Mouse (Mus musculus) ZHBTc4 (cell line): ENCODE results near the gene Rnf214.
A peak's percentile ranks its signal among the peaks of the same experiment; 100 is the strongest.

ENCODE experiments used
- DNase-seq: peaks from one replicate; pipeline ENCODE4 v3.0.0-alpha.2; 2011; ENCODE audit warnings: low read depth, low spot score

Rnf214 gene

DNA sequence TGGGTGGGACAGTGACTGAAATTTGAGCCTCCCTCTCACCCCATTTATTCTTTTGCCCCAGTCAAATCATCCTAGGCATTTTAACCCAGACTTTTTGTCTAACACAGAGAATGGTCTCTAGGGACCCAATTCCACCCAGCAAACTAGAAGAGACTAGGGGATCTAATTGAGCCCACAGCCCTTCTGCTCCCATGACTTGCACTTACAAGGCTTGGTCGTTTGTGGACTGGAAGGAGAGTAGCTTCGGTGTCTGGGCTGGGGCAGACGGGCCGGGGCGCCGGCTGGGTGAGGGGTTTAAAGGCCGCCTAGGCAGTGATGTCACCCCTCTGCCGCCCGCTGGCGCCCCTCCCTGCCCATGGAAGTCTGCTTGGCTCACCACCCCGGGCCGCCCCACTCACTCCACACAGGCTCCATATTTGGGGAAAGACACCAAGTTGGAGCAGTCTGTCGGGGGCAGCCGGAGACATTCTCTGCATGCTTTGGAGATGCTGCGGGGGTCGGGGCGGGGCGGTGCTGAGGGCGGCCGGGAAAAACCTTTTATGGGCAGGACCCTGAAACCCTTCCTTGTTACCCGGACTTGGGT lies 29.0 kb upstream of the Rnf214 start, which contains the start of gene Tagln:
Gene Tagln, minus strand, starts transcription at position 431 of the 583 bp plus-strand sequence.
- peak; percentile 36 for DNase-seq

DNA sequence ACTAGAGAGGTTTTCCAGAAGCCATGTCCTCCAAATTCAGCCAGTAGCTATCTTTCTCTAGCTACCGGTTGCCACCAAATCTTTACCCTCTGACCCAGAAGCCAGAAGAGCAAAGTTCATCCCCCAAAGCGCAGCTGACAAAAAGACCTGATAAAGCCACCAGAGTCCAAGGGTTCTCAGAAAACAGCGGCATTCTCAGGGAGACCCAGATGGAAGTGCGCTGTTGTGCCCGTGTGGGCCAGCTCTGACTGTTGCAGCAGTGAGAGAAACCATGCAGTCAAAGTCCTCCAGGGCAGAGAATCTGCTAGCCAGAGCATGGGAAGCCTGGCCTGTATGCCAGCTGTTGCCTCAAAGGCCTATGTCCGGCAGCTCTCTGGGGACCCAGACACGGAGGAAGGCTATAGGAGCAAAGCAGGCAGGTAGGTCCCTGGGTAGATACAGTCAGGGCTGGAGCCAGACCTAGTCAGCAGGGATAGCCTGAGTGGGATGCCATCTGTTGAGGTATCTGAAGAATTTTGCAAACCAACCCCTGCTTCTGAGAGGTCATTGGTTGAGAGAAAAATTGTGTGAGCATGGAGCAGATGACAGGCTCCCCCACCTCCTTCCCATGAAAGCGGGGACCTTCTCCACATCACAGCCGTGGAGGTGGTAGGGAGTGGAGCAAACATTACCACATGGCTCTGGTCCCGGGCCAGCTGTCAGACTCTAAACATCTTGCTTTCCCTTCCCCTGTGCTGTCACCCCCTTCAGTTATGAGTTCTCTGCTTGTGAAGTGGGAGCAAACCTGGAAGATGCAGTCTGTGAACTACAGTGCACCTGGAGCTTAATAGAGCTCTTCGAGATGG lies 26.1 kb upstream of the Rnf214 start:
- no peak for DNase-seq

DNA sequence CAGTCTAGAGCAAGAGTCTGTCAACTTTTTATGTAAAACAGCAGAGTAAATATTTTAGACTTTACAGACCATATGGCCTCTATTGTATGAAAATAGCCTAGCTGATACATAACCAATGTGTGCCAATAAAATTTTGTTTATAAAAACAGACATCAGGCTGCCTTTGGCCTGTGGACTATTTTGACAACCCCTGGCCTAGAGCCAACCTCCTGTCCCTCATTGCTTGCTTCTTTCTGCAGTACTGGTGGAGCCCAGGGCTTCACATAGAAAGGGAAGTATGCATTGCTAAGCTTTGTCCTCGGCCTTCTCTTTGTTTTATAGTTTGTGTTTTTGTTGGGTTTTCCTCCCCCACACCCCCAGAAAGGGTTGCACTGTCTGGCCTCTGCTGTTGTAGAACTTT lies 25.2 kb upstream of the Rnf214 start:
- DNase-seq: no peak

DNA sequence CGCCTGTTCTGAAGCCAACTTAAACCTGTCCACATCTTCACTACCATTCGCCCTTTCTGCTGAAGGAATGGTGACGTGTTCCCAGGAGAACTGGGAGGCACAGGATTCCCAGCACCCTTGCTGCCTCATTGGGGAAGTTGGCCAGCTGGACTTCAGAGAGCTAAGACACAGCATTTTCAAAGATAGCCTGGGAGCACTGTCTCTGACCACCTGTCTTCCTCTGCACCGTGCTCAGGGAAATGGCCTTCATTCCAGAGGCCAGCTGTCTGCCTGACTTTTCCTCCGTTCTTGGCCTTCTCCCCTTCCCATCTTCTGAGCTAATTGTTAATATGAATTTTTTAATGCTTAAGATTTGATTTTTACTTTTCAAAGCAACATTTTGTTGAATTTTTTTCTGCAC lies 22.6 kb upstream of the Rnf214 start:
- DNase-seq: no peak

DNA sequence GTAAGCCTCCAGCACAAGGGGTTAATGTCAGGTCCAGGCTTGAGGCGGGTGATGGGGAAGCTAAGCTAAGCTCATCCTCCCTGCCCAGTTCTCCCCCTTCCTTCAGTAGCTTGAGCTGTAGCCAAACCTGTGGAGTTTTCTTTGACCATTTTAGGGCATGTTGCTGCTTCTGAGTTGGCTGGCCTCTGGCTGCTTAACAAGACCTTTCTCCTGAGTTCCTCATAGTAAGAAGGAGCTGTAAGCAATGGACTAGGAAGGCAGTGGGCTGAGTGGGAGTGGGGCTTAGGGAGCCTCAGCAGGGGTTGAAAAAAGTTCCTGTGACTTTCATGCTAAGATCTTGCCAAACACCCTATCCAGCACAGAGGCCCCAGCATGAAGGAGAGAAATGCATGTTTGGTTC lies 13.2 kb upstream of the Rnf214 start:
- no peak for DNase-seq

DNA sequence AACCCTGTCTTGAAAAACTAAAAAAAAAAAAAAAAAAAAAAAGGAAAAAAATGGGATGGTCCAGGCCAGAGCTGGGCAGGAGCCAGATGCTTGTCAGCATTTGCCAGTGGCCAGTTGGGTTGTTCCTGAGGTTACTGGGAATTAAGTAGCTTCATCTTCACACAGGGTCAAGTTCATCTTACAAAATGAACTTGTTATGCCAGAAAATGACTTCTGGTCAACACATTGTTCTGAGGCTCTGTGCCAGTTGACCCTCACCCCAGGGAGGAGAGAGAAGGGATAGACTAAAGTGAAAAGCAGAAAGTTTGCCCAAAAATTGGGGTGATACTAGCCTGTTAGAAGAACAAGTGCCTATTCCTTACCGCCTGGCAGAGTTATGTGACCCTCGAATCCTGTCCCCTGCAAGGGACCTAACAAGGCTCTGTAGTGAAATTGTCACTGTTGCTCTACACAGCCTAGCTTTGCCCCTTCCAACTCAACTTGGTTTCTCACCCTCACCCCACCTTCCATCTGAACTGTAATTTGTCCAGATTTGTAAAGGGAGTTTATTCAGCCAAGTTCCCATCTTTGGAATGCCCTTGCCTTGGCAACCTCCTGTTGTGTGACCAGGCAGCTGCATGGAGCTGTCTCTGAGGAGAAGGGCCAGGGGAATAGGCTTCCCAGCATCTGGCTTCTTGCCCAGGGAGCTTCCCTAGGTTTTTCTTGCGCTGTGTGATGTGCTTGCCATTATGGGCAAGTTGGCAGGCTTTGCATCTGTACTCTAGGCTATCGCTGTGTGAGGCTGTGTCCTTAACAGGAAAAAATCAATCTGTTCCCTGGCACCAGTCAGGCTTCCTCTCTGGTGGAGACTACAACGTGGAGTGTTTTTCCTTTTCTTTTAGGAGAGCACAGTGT lies 10.6 kb upstream of the Rnf214 start:
- DNase-seq: no peak

DNA sequence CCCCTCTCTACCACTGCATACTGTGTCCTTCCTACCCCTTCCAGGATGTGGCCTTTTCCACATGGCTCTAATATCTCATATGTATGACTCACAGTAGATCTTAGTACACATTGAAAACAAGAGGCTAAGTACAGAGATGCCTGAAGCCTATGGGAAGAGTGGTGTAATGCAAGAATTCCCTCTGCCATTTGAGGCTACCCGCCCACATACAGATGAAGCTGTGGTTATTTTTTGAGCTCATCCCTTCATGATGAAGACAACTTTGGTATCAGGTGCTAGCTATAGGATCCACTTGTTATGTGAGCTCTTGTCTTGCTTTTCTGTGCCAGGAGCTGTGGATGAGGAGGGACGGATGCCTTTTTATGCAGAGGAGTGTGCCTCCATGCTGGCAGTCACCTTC lies 8.9 kb upstream of the Rnf214 start:
- DNase-seq: no peak

DNA sequence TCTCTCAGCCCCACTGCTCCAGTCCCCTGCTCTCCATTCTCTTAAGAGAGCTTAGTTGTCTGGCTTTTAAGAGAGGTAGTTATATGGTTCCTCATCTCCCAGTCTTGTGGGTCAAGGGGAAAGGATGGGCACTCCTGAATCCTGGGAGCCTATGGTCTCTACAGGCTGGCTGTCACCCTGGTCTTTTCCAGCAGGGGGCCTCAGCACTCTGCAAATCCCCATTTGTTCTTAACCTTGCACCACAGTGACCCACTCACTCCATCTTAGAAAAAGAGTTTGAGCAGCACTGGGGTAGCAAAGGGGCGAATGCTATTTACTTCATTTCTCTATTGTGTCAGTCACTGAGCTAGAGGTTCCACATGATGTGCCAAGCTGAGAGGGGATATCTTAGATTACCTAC lies 5.0 kb upstream of the Rnf214 start:
- DNase-seq: peak; percentile 60

DNA sequence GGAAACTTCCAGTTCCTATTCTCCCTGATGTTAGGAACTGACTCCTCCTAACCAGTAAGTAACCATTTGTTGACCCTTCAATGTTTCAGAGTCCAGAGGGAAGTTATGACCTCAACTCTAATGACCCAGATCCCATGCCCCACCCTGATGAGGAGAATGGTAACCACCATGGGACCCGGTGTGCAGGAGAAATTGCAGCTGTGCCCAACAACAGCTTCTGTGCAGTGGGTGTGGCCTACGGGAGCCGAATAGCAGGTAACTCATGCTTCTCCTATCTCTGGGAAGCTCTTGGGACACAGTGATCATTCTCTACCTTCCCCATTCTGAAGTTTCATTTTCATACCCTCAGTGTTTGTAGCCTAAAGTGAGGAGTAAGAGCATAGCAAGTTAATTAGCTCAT lies 4.3 kb upstream of the Rnf214 start:
- DNase-seq: no peak

DNA sequence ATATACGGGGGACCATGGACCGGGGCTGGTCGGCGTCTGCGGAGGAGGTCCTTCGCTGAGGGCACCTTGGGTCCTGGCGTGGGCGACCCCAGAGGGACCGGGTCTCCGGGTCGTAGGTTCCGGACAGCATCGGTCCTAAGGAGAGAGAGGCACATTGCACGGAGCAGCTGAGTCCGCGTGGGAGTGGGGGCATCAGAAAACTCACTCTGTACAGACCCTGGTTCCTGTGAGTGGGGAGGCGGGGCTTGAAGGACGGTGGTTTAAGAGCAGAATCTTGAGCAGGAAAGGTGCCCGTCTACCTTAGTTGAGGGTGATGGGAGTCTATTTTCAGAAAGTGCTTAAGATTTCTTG lies 342 bp upstream of the Rnf214 start:
- no peak for DNase-seq

DNA sequence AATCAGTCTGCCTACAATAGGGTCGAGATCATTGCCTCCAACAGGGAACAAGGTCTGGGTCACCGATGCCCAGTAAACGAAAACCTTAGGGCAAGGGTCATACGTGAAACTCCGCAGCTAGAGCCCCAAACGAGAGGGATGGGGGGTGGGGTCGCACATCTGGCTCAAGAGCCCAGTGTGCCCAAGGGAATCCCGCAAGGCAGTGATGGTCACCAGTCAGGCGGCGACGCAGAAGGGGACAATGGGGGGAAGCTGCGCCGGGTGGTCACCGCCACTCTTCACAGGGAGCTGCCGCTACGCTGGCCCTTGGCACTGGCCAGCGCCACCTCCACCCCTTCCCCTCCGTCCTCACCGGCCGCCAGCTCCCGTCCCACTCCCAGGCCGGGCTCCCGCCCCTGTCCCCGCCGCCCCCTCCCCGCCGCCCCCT lies 887 bp downstream of the Rnf214 start:
- DNase-seq: peak; percentile 46

DNA sequence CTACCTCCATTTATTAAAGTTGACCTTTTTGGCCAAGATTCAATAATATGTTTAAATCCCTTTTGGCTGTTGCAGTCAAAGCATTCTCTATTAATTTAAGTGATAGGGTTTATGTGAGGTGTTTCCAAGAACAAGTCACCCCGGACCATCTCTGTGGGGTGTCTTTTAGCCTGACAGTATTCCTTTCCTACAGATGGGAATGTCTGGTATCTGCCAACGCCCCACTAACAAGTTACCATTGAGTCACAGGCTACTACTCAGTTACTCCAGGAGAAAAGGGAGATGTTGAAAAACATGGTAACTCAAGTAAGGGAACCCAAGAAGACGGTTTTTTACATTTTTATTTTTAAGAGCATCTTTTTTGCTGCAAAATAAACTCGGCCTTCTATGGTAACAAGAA lies 1.5 kb downstream of the Rnf214 start:
- DNase-seq: peak; percentile 56

DNA sequence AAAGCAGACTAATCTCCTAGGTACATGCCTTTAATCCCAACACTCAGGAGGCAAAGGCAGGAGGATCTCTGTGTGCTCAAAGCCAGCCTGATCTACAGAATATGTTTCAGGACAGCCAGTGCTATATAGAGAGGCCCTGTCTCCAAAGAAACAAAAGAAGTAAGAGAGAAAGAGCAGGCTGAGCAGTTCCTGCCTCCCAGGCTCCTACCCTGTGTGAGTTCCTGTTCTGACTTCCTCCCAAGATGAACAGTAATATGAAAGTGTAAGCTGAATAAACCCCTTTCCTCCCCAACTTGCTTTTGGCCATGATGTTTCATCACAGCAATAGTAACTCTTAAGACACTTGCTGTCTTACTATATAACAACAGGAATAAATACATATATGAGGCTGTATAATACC lies 13.0 kb downstream of the Rnf214 start:
- no peak for DNase-seq

DNA sequence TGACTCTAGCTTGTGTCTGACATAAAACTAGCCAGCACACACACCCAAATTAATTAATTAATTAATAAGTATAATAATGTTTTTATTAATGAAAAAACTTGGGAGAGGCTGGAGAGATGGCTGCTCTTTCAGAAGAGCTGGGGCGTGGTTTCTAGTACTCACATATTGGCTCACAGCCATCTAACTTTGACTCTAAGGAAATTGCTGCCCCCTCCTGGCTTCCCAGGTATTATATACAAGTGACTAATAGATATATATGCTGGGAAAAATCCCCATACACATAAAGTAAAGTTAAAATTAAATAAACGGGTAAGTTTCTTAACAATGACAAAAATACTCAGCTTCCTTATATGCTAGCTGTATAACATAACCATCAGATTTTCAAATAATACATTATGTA lies 28.8 kb downstream of the Rnf214 start:
- DNase-seq: peak; percentile 23

DNA sequence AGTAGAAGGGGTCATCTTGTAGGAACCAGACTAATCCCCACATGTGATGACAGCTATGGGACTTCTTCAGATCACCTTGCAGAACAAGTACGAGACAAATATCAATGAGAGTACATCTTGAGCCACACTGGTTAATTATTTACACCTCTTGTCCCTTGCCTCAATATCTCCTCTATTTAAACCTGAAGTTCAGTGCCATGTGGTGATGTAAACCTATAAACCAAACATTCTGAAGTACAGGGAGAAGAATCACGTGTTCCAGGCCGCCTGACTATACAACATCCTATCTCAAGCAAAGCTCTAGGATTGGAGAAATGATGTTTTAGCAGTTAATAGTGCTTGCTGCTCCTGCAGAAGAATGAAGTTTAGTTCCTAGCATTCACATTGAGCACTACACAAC lies 36.4 kb downstream of the Rnf214 start:
- DNase-seq: no peak

DNA sequence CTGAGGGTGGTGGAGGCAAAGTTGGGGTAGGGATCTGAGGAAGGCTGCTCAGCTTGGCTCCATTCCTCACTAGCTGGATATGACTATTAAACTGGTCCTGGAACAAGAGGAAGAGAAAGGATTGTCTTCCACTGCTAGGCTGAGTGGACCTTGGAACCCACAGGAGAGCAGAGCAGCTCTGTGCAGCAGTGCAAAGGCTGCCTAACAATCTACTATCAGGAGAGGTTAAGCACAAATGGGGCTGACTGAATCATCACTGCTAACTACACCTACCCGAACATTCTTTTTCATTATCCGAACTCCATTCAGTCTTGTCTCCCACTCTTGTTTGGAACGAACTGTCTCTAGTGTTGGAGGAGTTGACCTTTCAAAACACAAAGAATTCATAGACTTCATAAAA lies 37.5 kb downstream of the Rnf214 start:
- DNase-seq: no peak

DNA sequence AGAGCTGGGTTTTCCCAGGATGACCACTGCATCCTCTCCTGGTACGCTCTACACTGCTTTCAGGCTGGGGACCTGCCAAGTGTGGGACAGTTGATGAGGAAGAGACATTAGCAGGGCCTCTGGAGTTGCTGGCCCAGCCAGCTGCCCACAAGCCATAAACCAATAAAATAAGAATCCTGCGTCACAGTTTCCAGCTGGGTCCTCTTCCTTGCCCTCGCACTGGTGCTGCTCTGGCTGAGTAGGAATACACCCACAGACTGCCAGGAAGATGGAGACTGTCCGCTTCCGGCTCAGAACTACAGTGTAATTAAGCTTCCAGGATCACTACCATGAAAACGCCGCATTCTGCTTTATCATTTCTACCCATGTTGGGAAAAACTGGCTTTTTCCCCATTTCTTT lies 44.9 kb downstream of the Rnf214 start:
- no peak for DNase-seq

DNA sequence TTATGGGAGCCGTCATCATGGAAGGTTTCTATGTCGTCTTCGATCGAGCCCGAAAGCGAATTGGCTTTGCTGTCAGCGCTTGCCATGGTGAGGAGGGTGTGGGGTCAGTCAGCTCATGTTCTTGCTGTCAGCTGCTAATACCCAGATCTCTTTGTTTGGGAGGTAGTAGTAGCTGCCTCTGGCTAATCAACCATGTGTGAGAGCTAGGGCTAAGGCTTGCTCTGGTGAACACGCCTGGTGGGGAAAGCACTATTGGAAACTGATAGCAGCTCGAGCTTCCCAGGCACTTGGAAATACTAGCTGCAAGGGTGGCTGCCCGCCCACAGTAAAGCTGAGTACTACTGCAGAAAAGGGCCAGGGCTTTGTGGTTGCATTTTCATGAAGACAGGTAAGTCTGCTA lies 47.3 kb downstream of the Rnf214 start:
- DNase-seq: no peak

DNA sequence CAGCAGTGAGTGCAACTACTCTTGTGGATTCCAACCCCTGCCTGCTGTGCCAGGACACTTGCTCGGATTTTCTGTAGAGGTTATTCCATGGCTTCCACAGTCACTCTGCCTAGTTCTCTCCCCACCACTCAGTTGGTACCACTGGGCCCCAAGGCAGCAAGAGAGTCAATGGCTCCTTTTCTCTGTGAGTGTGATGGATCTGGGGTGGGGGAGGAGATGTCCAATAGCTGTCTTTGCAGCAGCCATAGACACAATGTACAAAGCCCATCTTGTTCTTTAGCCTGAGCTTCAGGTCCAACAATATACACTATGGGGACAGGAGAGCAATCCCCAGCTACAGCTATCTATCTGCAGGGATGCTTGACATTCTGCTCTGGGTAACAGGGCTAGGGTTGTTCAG lies 52.6 kb downstream of the Rnf214 start:
- no peak for DNase-seq

DNA sequence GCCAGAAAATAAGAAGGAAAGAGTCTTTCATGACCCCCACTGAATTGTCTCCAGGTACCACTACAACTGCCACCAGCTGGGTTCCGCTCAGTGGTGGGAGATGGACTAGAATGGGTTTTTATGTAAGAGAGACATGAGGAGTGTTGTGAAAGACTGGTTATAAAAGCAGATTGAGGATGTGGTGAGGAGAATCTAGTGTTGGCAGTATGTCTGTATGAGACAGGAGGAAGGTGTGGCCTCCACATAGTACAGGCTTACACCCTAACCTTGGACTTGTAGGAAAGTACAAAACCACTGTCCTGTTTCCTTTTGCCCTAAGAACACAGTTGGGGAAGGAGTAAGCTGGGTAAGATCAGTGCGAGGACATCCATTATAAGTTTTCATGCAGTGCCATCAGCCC lies 53.0 kb downstream of the Rnf214 start:
- no peak for DNase-seq

DNA sequence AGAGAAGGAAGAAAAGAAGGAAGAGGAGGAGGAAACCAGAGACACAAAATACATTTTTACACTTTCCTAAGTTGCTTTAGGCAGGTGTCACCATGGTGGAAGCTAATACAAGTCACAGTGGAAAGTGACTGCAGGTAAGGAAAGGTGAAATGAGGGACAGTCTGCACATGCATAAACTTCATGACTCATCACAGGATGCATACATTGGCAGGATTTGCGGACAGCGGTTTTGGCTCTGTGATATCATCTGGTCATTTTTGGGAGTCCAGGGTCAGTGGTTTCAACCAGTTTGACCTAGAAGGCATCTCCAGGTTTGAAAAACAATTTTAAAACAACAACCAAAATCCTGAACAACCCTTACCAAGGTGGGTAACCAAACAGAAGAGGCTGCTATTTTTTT lies 54.9 kb downstream of the Rnf214 start:
- no peak for DNase-seq

DNA sequence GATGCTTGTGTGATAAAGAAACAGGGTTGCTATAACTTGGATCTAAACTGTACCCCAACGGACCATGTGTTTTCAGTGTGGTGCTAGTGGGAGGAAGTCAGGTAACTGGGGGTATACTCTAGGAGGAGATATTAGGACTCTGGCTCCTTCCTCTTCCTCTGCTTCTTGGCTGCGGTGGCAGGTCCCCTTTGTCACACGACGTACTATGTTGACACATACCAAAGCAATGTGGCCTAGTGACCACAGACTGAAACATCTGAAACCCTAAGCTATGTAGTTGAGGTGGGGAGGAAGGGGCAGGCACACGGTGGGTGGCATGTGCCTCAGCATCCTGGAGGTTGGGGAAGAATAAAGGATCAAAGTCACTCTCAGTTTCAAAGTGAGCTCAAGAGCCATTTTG lies 55.4 kb downstream of the Rnf214 start:
- DNase-seq: no peak
